Mouse (Mus musculus) monocyte, adult 5-6 weeks (primary cell): ENCODE measurements around the gene Gm17606. TPM values are rescaled to one million over a fixed set of nuclear protein-coding genes. Genes with fewer than 3 reads are reported as not detected.

Experiments used
- total RNA-seq: library from RNA; stranded (forward); fragments of 200-1000, 200-491, 200-594 nt; gene quantifications from 3 replicates; pipeline ENCODE4 v1.2.3, GENCODE M21; 2017

Gene Gm17606
- total RNA-seq, 1 experiment from 2014 or later: not detected

Other genes starting within 250 kb of the Gm17606 start
- 11.3 to 16.7 TPM (median 13.6 TPM) in 3 replicates for gene Slc7a7, start 223.2 kb upstream of the Gm17606 start, total RNA-seq
- 49.3 to 72.4 TPM (median 52.8 TPM) in 3 replicates for gene Mrpl52, start 214.0 kb upstream of the Gm17606 start, total RNA-seq
- gene Mmp14, start 209.3 kb upstream of the Gm17606 start, total RNA-seq: 0.78 to 0.96 TPM in 2 of 3 replicates, not detected in the other
- 49.1 to 94.7 TPM (median 53.7 TPM) in 3 replicates for gene Lrp10, start 176.8 kb upstream of the Gm17606 start, total RNA-seq
- 0.68 TPM in 1 of 3 replicates, not detected in the others for gene Rem2, start 164.9 kb upstream of the Gm17606 start, total RNA-seq
- gene Prmt5, start 123.4 kb upstream of the Gm17606 start, total RNA-seq: 16.6 to 25.4 TPM (median 16.8 TPM) in 3 replicates
- 22.6 to 36.0 TPM (median 32.4 TPM) in 3 replicates for gene Haus4, start 86.3 kb upstream of the Gm17606 start, total RNA-seq
- gene Ajuba, start 63.4 kb upstream of the Gm17606 start, total RNA-seq: 0.43 to 2.9 TPM (median 0.67 TPM) in 3 replicates
- gene 4931414P19Rik, start 35.0 kb upstream of the Gm17606 start, total RNA-seq: 0.21 to 3.2 TPM (median 2.4 TPM) in 3 replicates
- gene Psmb5, start 22.9 kb upstream of the Gm17606 start, total RNA-seq: 30.4 to 56.5 TPM (median 43.4 TPM) in 3 replicates
- not detected in 3 replicates for gene Psmb11, start 19.5 kb upstream of the Gm17606 start, total RNA-seq
- 0.48 to 2.6 TPM in 2 of 3 replicates, not detected in the other for gene Cdh24, start 412 bp downstream of the Gm17606 start, total RNA-seq
- 24.1 to 34.0 TPM (median 32.3 TPM) in 3 replicates for gene 1700123O20Rik, start 45.3 kb downstream of the Gm17606 start, total RNA-seq
- gene Acin1, start 46.0 kb downstream of the Gm17606 start, total RNA-seq: 259 to 427 TPM (median 322 TPM) in 3 replicates
- gene Gm29776, start 57.9 kb downstream of the Gm17606 start, total RNA-seq: 0.67 TPM in 1 of 3 replicates, not detected in the others
- gene Cebpe, start 71.2 kb downstream of the Gm17606 start, total RNA-seq: 2.7 to 7.2 TPM in 2 of 3 replicates, not detected in the other
- gene Slc7a8, start 141.0 kb downstream of the Gm17606 start, total RNA-seq: 2.8 to 7.0 TPM (median 4.5 TPM) in 3 replicates
- gene Rnf212b, start 173.2 kb downstream of the Gm17606 start, total RNA-seq: not detected in 3 replicates
- gene Homez, start 230.0 kb downstream of the Gm17606 start, total RNA-seq: 2.1 to 16.7 TPM (median 5.1 TPM) in 3 replicates
- 1.3 to 2.7 TPM in 2 of 3 replicates, not detected in the other for gene Ppp1r3e, start 236.6 kb downstream of the Gm17606 start, total RNA-seq
- 2.2 to 9.0 TPM (median 4.0 TPM) in 3 replicates for gene Bcl2l2, start 242.4 kb downstream of the Gm17606 start, total RNA-seq
- gene Gm20521, start 242.5 kb downstream of the Gm17606 start, total RNA-seq: 3.0 to 3.6 TPM in 2 of 3 replicates, not detected in the other